Mouse (Mus musculus): ENCODE measurements at regions not wholly inside any gene's neighbourhood (a gene's known extent, or its start where the extent isn't known, plus 50 kb on each side); places are given as distances from the start of the nearest gene placed in this dataset.

DNA sequence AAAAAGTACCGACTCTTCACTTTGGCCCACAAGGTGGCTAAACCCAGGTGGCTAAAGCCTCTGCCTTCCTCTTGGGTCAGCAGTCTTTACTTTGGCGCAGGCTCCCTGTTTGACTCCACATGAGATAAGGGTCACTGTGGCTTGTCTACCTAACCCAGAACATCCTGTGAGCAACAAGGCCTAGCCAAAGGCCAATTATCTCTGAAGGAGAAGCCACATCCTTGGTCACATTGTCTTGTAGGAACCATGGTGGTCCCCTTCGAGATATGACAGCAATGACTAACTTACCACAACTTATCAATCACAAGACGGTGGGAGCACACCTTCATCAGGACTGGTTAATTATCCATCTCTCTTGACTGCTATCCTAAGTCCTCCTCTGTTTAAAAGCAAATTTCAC lies 73.3 kb upstream of the Pja1 start:
- no peak for DNase-seq

DNA sequence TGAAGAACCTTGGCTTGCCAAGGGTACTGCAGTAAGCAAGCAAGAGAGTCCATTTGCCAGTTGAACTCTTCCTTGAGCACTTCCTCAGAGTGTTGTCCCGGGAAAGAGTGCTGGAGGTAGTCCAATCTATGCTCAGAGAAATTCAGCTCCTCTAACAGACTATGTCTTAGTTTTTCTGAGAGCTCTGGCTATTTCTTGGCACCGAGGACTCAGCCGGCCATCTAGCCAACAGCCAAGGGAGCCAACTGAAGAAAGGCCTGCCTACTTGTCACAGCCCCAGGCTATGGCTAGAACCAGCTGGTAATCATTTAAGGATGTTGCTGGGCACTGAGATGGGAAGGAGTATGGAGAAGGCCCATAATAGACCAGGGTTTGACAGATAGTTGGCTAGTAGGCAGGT lies 70.8 kb upstream of the Pja1 start:
- DNase-seq, result no peak

DNA sequence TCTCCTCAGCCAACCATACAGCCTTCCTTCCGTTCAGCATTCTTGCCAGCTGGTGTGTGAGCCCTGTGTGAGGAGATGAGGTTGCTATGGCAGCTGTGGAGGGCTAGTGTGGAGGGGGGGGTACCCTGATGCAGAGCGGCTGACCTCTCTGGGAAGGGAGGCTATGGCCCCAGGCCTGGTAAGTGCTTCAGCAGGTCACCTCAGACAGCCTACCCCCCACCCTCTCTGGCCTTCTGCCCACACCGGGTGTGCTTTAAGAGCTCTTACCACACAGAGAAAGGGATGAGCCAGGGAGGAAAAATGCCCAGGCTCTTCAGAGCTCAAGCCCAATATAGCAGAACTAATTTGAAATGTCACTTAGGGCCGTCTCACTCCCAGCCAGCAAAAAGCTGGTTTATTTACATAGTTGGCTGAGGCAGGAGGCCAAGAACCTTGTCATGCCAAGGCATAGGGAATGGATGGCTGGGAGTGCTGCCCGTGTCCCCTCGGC lies 69.1 kb upstream of the Pja1 start:
- DNase-seq, result no peak

DNA sequence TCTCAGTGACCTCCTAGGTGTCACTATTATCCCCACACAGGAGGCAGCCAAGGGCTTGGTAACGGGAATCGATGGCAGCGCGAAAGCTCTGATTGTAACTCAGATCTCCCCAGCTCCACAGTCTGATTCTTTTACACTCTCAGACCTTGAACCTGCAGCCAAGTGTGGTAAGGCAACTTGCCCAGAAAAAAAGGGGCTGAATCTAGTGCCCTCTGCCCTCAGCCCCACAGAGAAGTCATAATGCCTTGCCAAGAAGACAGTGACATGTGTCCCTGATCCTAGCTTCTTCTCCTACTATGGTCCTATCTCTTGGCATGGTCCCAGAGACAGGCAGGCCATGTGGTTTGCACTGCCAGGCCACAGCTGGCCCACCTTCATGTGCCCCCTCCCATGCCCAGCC lies 68.6 kb upstream of the Pja1 start:
- no peak for DNase-seq

DNA sequence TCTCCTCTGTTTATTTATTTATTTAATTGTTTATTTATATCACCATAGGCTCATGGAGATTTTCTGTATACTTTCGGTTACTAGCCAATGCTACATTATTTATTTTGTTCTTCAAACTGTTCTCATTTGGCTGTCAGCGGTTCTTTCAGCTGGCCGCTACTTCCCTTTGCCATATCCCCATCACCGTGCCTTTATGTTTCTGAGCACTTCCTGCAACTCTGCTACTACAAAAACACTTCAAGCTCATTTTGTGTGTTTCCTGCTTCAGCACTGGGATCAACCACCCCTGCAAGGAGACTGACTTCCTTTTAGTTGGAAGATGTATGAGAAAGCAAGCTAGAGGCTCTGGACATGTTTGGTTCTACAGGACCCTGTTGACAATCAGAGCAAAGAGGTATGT lies 66.7 kb upstream of the Pja1 start:
- no peak for DNase-seq

DNA sequence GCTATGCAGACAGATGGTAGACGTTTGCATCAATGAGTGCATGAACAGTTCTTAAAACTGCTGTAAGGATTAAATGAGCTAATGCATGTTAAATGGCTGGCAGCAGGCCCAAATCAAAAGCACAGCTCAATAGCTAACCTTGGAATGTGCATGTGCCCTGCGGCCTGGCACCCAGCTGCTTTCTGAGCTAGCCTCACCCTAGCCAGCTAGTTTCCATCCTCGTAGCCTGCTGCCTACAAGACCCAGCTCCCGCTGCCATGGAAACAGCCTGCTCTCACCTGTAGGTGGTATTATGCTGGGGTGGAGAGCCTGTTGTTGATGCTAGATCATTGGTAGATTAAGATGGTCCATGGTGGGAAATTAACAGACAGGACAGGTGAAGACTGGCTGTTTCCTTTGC lies 63.8 kb upstream of the Pja1 start:
- no peak for DNase-seq

DNA sequence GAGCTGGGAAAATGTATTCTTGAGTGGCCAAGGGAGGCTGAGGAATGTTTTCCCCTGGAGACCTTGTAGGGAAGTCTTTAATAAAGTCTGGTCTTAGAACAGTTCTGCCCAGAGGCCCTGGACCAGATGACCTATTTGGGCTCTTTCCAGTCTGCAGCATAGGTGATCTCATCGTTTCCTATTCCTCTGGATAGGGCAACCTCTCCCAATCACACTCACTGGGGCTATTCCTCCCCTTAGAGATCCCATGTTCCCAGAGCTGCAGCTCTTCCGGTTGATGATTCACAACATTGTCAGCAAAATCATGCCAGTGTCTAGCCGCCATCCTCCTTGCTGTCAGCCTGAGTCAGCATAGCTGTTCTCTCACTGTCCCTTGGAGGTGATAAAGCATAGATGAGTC lies 60.1 kb upstream of the Pja1 start:
- DNase-seq, result no peak

DNA sequence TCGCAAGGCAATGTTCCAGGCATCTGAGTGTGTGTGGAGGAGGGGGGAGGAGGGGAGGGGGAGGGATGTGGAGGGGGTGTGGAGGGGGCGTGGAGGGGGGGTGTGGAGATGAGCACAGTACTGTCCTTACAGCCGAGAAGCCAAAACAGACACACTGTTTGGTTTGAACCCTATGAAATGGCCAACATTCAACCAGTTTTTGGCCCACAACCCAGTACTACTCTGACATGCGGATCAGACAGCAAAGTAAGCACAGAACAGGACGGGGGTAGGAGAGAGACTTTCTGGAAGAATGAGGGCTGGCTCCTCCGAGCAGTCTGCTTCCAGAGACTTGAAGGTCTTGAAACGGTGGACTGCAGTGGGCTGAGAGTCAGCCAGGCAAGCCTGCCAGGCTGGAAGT lies 59.4 kb upstream of the Pja1 start:
- DNase-seq, result no peak

DNA sequence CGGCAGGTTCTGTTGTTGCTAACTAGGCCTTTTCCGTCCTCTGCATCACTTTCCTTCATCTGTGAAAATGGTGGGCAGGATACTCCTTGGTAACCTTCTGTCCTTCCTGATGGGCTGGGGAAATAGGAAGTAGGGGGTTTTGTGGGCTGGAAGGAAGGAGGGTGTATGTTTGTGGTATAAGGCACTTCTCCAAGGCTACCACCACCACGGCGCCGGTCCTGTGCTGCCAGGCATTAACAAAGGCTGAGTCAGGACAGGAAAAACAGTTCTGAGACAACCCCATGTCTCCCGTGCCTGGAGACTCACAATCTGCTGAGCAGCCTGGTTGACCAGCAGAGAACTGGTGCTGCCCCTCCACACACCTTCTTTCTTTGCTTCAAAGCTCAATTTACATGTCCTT lies 52.2 kb upstream of the Pja1 start:
- DNase-seq, result no peak

DNA sequence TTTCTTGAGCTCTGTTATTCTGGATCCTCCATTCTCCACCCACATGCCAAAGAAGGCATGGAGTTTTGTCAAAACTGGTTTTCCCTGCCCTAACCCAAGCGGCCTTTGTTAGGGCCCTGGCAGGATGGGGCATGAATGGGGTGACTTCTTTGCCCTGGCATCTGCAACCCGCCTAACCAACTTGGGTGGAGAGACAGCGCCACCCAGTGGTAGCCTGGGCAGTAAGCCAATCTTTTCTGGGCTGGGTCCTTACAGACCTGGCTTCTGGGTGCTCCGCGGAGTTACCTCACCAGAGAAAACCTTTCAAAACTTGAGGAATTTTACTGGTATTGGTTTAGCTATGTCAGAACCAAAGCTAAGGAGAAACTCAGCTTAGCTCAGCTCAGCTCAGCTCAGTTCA lies 51.8 kb upstream of the Pja1 start:
- DNase-seq, result peak; percentile 43 to 49

DNA sequence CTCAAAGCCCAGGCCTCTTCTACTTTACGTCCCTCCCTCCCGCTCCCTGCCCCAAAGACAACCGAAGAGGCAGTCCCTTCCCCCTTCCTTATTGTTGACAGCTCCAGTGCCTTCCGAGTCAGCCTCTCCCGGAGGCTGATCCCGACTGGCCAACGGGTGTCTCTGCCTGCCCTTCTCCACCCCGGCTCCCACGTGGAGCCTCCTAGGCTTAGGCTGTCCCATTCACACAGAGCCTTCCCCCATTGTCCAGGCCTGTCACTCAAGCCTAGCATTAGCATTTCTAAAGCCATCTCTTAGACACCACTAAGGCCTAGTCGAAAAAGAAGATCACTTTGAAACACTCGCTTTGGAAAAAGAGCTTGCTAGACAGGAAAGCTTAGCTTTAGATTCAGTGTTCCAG lies 51.2 kb upstream of the Pja1 start:
- DNase-seq, result no peak

DNA sequence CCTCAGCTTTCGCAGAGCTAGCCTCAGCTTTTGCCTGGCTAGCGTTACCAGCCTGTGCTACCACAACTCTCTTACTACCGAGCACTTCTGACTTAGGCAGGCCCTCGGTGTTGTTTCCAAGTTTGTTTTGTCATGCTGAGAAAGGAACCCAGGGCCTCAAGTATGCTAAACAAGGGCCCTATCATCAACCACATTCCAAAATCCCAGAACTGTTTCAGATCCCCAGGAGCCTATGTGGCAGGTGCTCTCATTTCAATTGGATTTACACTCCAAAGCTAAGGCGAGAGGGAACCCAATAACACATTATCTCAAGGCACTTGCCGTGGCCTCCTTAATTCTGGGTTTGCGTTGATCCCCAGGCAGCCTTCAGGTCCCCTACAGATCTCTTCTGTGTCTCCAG lies 50.8 kb upstream of the Pja1 start:
- DNase-seq, result no peak

All from spleen, adult 18-20 months (tissue).